Mouse (Mus musculus): ENCODE results near the gene Hes6.

Hes6 gene

DNA sequence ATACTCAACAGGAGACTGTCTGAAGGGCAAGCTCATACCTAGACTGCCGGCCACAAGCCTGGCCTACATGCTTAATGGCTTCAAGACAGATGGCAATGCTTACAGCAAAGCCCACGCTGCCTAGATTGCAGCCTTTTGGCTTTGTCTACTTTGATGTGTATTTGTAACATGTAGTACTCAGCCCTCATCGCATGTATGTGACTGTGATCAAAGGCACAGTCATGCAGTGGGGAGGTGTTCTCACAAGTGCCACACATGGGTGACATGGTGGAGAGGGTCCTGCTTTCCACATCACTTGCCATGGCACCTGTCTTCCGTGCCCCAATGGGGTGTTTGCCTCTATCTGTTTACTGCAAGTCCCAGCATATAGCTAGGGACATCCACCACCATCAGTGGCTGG is 32.7 kb upstream of the Hes6 start:
- Histone ChIP-seq H3K9me3 (ENCODE audit: low read length) (peaks cover 7% of the 10 kb centered on the region), H3K4me3 (replicated peaks; ENCODE audit: low read length) (no peak overlapping the region), H3K4me1 (replicated peaks; ENCODE audit: low read depth, low read length) (no peaks in the 10 kb centered on the region), H3K36me3 (ENCODE audit: insufficient read depth, low read length) (no peaks in the 10 kb centered on the region), H3K27me3 (ENCODE audit: insufficient read depth, low read length) (peaks cover 12% of the 10 kb centered on the region; the same call in 1 of the 2 replicates)
- TF ChIP-seq CTCF (conservative IDR thresholded peaks at IDR 0.05; ENCODE audit: low read length) (no peak), NANOG (IDR thresholded peaks at IDR 0.05; ENCODE audit: borderline replicate concordance, low read length) (no peak), POU5F1 (IDR thresholded peaks at IDR 0.05; ENCODE audit: borderline replicate concordance, low read length) (no peak)

DNA sequence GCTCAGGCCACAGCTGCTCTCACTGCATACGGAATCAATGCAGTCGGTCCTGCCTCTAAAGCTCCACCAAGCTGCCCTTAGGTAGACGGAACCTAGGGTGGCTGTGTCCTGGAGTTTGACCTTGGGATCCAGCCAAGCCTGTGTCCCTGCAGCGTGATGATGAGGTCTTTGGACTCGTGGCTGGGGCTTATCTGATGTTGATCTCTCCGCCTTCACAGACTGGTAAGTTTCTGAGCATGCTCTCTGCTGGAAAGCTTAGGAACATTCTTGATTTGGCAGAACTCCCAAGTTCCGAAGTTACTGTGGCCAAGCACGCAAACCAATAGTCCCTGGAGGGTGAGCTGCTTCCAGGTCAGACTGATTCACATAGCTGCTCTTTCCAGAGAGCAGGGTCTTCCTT is 32.2 kb upstream of the Hes6 start:
- Histone ChIP-seq H3K36me3 (ENCODE audit: insufficient read depth, low read length) (no peaks in the 10 kb centered on the region), H3K4me1 (replicated peaks; ENCODE audit: low read depth, low read length) (no peaks in the 10 kb centered on the region), H3K4me3 (replicated peaks; ENCODE audit: low read length) (no peak overlapping the region), H3K9me3 (ENCODE audit: low read length) (peaks cover 7% of the 10 kb centered on the region), H3K27me3 (ENCODE audit: insufficient read depth, low read length) (peaks cover 11% of the 10 kb centered on the region; the same call in 1 of the 2 replicates)
- TF ChIP-seq CTCF (conservative IDR thresholded peaks at IDR 0.05; ENCODE audit: low read length) (no peak), NANOG (IDR thresholded peaks at IDR 0.05; ENCODE audit: borderline replicate concordance, low read length) (no peak), POU5F1 (IDR thresholded peaks at IDR 0.05; ENCODE audit: borderline replicate concordance, low read length) (no peak)

DNA sequence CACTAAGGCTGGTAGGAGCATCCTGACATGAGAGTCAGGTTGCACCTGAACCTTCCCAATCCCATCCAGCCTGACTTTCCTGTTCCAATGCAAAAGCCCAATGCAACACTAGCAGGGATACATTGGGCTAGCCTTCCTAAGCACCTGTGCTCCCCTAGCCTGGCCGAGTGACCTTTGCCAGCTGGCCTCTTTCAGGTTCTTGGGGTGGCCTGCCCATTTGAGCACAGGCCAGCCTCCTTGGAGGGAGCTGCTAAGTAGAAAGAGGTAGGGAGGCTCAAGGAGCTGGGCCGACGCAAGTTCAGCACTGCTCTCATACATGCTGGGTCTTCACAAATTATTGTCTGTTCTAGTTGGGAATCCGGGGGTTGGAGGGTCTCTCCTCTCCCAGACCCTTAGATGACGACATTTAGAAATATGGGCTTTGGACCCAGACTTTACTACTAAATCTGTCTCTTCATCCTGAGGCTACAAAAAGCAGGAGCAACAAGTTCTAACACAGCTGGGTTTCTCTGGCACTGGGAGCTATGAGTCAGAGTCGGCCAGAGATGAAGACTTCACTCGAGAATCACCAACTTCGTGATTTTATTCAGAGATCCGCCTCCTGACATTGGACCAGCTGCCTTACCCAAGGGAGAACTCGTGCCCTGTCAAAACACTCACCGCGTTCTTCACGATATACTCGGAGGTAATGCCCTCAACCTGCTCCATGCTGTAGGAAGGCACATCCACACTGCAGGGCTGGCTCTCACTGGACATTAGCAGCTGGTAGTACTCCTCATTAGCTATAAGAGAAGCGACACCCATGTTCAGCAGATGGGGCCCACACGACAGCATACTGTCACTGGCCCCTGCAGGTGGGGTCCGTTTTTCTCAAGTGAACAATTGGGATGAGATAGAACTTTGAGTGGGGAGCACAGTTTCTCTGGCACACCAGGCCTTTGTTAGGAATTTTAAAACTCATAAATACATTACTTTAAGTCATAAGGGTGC is 31.3 kb upstream of the Hes6 start:
- Histone ChIP-seq H3K36me3 (ENCODE audit: insufficient read depth, low read length) (no peaks in the 10 kb centered on the region), H3K4me1 (replicated peaks; ENCODE audit: low read depth, low read length) (no peaks in the 10 kb centered on the region), H3K27me3 (ENCODE audit: insufficient read depth, low read length) (peaks cover 11% of the 10 kb centered on the region; the same call in 1 of the 2 replicates), H3K9me3 (ENCODE audit: low read length) (peaks cover 7% of the 10 kb centered on the region), H3K4me3 (replicated peaks; ENCODE audit: low read length) (no peak overlapping the region)
- TF ChIP-seq CTCF (conservative IDR thresholded peaks at IDR 0.05; ENCODE audit: low read length) (no peak), NANOG (IDR thresholded peaks at IDR 0.05; ENCODE audit: borderline replicate concordance, low read length) (no peak), POU5F1 (IDR thresholded peaks at IDR 0.05; ENCODE audit: borderline replicate concordance, low read length) (no peak)

DNA sequence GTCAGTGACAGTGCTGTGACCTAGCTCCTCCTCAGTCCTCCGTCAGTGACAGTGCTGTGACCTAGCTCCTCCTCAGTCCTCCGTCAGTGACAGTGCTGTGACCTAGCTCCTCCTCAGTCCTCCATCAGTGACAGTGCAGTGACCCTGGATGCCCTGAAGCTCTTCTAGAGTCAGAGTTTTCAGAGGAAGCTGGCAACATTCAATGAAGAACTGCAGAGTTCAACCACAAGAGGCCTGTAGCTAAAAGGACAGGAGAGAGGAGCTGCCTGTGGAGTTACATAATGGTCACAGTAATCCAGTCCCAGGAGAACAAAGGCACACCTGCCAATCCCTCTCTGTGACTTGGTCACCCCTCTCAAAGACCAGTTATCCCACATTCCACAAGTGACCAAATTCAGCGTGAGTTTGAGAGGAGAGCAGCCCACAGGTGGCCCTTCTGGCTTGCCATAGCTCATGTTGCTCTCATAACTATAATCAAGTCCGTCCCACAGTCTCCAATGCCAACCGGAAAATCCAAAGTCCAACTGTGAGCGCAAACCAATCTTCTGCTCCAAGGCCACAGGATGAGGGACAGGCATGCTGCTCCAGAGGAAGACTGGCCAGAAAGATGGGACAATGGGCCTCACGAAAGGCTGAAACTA is 28.6 kb upstream of the Hes6 start:
- TF ChIP-seq POU5F1 (IDR thresholded peaks at IDR 0.05; ENCODE audit: borderline replicate concordance, low read length), result no peak
- TF ChIP-seq NANOG (IDR thresholded peaks at IDR 0.05; ENCODE audit: borderline replicate concordance, low read length), result no peak
- TF ChIP-seq CTCF (conservative IDR thresholded peaks at IDR 0.05; ENCODE audit: low read length), result no peak
- Histone ChIP-seq H3K9me3 (ENCODE audit: low read length) (peaks cover 5% of the 10 kb centered on the region), H3K36me3 (ENCODE audit: insufficient read depth, low read length) (no peaks in the 10 kb centered on the region), H3K4me3 (replicated peaks; ENCODE audit: low read length) (no peak overlapping the region), H3K4me1 (replicated peaks; ENCODE audit: low read depth, low read length) (no peaks in the 10 kb centered on the region), H3K27me3 (ENCODE audit: insufficient read depth, low read length) (peaks cover 5% of the 10 kb centered on the region; the same call in 1 of the 2 replicates)

DNA sequence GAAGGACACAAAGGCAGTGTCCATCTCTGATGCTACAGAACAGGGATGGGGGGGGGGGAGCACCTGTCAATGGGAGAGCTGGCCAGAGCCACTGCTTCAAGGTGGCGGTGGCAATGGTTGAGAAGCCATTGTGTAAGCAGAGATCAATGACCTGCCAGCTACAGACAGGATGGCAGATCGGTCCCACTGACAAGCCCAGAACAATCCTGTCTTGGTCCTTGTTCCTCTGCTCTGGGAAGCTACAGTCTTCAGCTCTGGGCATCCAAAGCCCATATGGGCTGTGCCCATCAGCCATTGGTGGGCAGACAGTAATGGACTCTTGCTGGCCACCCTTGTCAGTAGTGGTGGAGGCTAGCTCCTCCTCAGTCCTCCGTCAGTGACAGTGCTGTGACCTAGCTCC is 28.0 kb upstream of the Hes6 start:
- TF ChIP-seq NANOG (IDR thresholded peaks at IDR 0.05; ENCODE audit: borderline replicate concordance, low read length), result no peak
- no peak for TF ChIP-seq CTCF (conservative IDR thresholded peaks at IDR 0.05; ENCODE audit: low read length)
- TF ChIP-seq POU5F1 (IDR thresholded peaks at IDR 0.05; ENCODE audit: borderline replicate concordance, low read length), result no peak
- no peaks in the 10 kb centered on the region for H3K4me1 ChIP-seq (replicated peaks; ENCODE audit: low read depth, low read length)

GRCm38 (mm10) chr1:91439776-91440175 is 25.9 kb upstream of the Hes6 start:
- Histone ChIP-seq H3K36me3 (ENCODE audit: insufficient read depth, low read length) (no peaks in the 10 kb centered on the region), H3K9me3 (ENCODE audit: low read length) (no peaks in the 10 kb centered on the region), H3K27me3 (ENCODE audit: insufficient read depth, low read length) (peaks cover 13% of the 10 kb centered on the region), H3K4me1 (replicated peaks; ENCODE audit: low read depth, low read length) (no peaks in the 10 kb centered on the region), H3K4me3 (replicated peaks; ENCODE audit: low read length) (no peak overlapping the region)
- TF ChIP-seq NANOG (IDR thresholded peaks at IDR 0.05; ENCODE audit: borderline replicate concordance, low read length), result no peak
- no peak for TF ChIP-seq POU5F1 (IDR thresholded peaks at IDR 0.05; ENCODE audit: borderline replicate concordance, low read length)
- no peak for TF ChIP-seq CTCF (conservative IDR thresholded peaks at IDR 0.05; ENCODE audit: low read length)

More for the DNA sequence above, 28.0 kb upstream of the Hes6 start:
- H3K27me3 ChIP-seq (ENCODE audit: insufficient read depth, low read length), result peaks cover 5% of the 10 kb centered on the region; the same call in 1 of the 2 replicates
- no peaks in the 10 kb centered on the region for H3K36me3 ChIP-seq (ENCODE audit: insufficient read depth, low read length)
- no peak overlapping the region for H3K4me3 ChIP-seq (replicated peaks; ENCODE audit: low read length)
- no peaks in the 10 kb centered on the region for H3K9me3 ChIP-seq (ENCODE audit: low read length)

DNA sequence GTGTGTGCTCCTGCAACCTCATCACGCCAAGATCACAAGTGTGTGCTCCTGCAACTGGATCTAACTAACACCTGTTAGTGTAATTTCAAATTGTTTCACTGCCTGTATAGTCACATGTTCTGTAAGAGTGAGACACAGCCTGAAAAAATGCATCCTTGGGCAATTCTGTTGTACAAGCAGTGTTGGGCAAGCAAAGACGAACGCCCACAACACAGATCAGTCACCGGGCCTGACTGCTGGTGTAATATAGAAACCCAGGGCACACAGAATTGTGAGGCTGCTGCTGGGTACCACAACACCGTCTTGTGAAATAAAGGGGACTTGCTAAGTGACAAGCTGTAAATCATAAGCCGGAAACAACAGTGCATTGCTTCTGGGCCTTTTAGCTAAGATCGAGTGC is 23.7 kb upstream of the Hes6 start:
- peaks cover 8% of the 10 kb centered on the region; the same call in 1 of the 2 replicates for H3K27me3 ChIP-seq (ENCODE audit: insufficient read depth, low read length)

DNA sequence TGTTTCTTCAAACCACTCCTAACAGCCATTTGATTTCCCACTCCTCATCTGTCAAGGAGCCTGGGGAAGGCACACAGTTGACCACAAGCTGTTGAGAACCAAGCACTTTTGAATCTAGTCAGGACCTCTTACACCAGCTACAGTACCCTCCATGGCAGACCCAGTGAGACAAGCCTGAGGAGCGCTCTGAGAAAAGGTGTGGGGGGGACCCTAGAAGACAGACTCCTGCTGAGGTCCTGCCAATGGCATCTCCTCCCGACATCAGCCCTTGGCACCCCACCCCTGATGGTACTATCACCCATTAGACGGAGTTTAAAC is 23.2 kb upstream of the Hes6 start:
- no peak overlapping the region for H3K4me3 ChIP-seq (replicated peaks; ENCODE audit: low read length)
- TF ChIP-seq POU5F1 (IDR thresholded peaks at IDR 0.05; ENCODE audit: borderline replicate concordance, low read length), result no peak
- no peak for TF ChIP-seq CTCF (conservative IDR thresholded peaks at IDR 0.05; ENCODE audit: low read length)
- TF ChIP-seq NANOG (IDR thresholded peaks at IDR 0.05; ENCODE audit: borderline replicate concordance, low read length), result no peak
- peaks cover 8% of the 10 kb centered on the region; the same call in 1 of the 2 replicates for H3K27me3 ChIP-seq (ENCODE audit: insufficient read depth, low read length)
- H3K36me3 ChIP-seq (ENCODE audit: insufficient read depth, low read length), result no peaks in the 10 kb centered on the region
- H3K9me3 ChIP-seq (ENCODE audit: low read length), result peaks cover 5% of the 10 kb centered on the region; the same call in 1 of the 2 replicates
- no peaks in the 10 kb centered on the region for H3K4me1 ChIP-seq (replicated peaks; ENCODE audit: low read depth, low read length)

More for the DNA sequence above, 23.7 kb upstream of the Hes6 start:
- Histone ChIP-seq H3K4me3 (replicated peaks; ENCODE audit: low read length) (no peak overlapping the region), H3K9me3 (ENCODE audit: low read length) (peaks cover 5% of the 10 kb centered on the region; the same call in 1 of the 2 replicates), H3K36me3 (ENCODE audit: insufficient read depth, low read length) (no peaks in the 10 kb centered on the region), H3K4me1 (replicated peaks; ENCODE audit: low read depth, low read length) (no peaks in the 10 kb centered on the region)
- TF ChIP-seq CTCF (conservative IDR thresholded peaks at IDR 0.05; ENCODE audit: low read length), result no peak
- no peak for TF ChIP-seq POU5F1 (IDR thresholded peaks at IDR 0.05; ENCODE audit: borderline replicate concordance, low read length)
- TF ChIP-seq NANOG (IDR thresholded peaks at IDR 0.05; ENCODE audit: borderline replicate concordance, low read length), result no peak

All from E14TG2a.4 (cell line).